Mouse (Mus musculus) testis, adult 2 months (tissue): ENCODE results near the gene Jup. TPM values are rescaled to one million over a fixed set of nuclear protein-coding genes. Genes with fewer than 3 reads are reported as not detected.

Experiments
- H3K27ac ChIP-seq: fragments of 200-500 bp; 2 replicates; pipeline ENCODE4 v1.5.1; 2012; ENCODE audit warnings: low read depth, low read length; ENCODE audit not compliant: control insufficient read depth, insufficient read depth
- H3K27me3 ChIP-seq: fragments of 200-500 bp; 2 replicates; pipeline ENCODE4 v1.6.1; 2012; ENCODE audit warnings: mild to moderate bottlenecking, low read length, moderate library complexity; ENCODE audit not compliant: control insufficient read depth, insufficient read depth
- H3K36me3 ChIP-seq: fragments of 200-500 bp; 2 replicates; pipeline ENCODE4 v1.6.1; 2012; ENCODE audit warnings: mild to moderate bottlenecking, low read length; ENCODE audit not compliant: control insufficient read depth, insufficient read depth
- H3K4me1 ChIP-seq: fragments of 200-500 bp; 2 replicates; pipeline ENCODE4 v1.6.1; 2012; ENCODE audit warnings: low read length; ENCODE audit not compliant: control insufficient read depth, insufficient read depth
- H3K4me3 ChIP-seq: fragments of 200-500 bp; 2 replicates; pipeline ENCODE4 v1.5.1; 2012; ENCODE audit warnings: low read depth, mild to moderate bottlenecking, low read length, moderate library complexity, mixed read lengths; ENCODE audit not compliant: control insufficient read depth
- CTCF ChIP-seq: fragments of 200-500 bp; IDR thresholded peaks from 2 replicates; pipeline ENCODE4 v1.5.1; 2012; ENCODE audit warnings: low read depth, mild to moderate bottlenecking, inconsistent platforms, low read length, moderate library complexity; ENCODE audit not compliant: control insufficient read depth, insufficient read depth, insufficient replicate concordance
- POLR2A ChIP-seq: fragments of 200-500 bp; IDR thresholded peaks from 2 replicates; pipeline ENCODE4 v1.6.1; 2012; ENCODE audit warnings: low read depth, mild to moderate bottlenecking, inconsistent platforms, low read length, moderate library complexity; ENCODE audit not compliant: control insufficient read depth
- polyA plus RNA-seq: library from polyadenylated mRNA; depleted of rRNA; stranded (reverse); fragments of >200 nt; gene quantifications from 2 replicates; pipeline ENCODE4 v1.2.3, GENCODE M21; 2012

The Jup gene
- polyA plus RNA-seq, 1 experiment, result 103 TPM

GRCm38 (mm10) chr11:100432002-100432401, 34.4 kb upstream of the Jup start:
- Histone ChIP-seq H3K27me3 (no peaks in the 10 kb centered on the region), H3K27ac (no peak overlapping the region), H3K4me1 (peaks cover 19% of the 10 kb centered on the region), H3K36me3 (no peaks in the 10 kb centered on the region), H3K4me3 (no peak overlapping the region)
- TF ChIP-seq POLR2A (no peak), CTCF (no peak)

- H3K4me1 ChIP-seq, result peaks cover 23% of the 10 kb centered on the region
- H3K36me3 ChIP-seq, result no peaks in the 10 kb centered on the region
- H3K27me3 ChIP-seq, result no peaks in the 10 kb centered on the region
- peak overlapping the region; percentile 71 for H3K27ac ChIP-seq
- no peak overlapping the region for H3K4me3 ChIP-seq
- TF ChIP-seq CTCF (no peak), POLR2A (no peak)
Observed at GRCm38 (mm10) chr11:100430052-100430451, 32.5 kb upstream of the Jup start.

GRCm38 (mm10) chr11:100428612-100429199, 31.1 kb upstream of the Jup start:
- TF ChIP-seq POLR2A (no peak), CTCF (no peak)
- Histone ChIP-seq H3K4me1 (peaks cover 23% of the 10 kb centered on the region), H3K36me3 (no peaks in the 10 kb centered on the region), H3K27me3 (no peaks in the 10 kb centered on the region), H3K27ac (peak overlapping the region; percentile 87), H3K4me3 (no peak overlapping the region)

- Histone ChIP-seq H3K36me3 (no peaks in the 10 kb centered on the region), H3K27ac (peak overlapping the region; percentile 88), H3K4me3 (no peak overlapping the region), H3K27me3 (no peaks in the 10 kb centered on the region), H3K4me1 (peaks cover 23% of the 10 kb centered on the region)
- no peak for TF ChIP-seq CTCF
- no peak for TF ChIP-seq POLR2A
Observed at GRCm38 (mm10) chr11:100426820-100427219, 29.3 kb upstream of the Jup start.

- TF ChIP-seq POLR2A, result no peak
- peak; percentile 48; the same call in 1 of the 2 replicates for TF ChIP-seq CTCF
- H3K27me3 ChIP-seq, result no peaks in the 10 kb centered on the region
- H3K4me3 ChIP-seq, result no peak overlapping the region
- peaks cover 20% of the 10 kb centered on the region for H3K4me1 ChIP-seq
- peak overlapping the region; percentile 88 for H3K27ac ChIP-seq
- no peaks in the 10 kb centered on the region for H3K36me3 ChIP-seq
Observed at GRCm38 (mm10) chr11:100425851-100426250, 28.3 kb upstream of the Jup start.

GRCm38 (mm10) chr11:100423836-100424235, 26.3 kb upstream of the Jup start:
- Histone ChIP-seq H3K27me3 (no peaks in the 10 kb centered on the region), H3K36me3 (no peaks in the 10 kb centered on the region), H3K4me1 (peaks cover 10% of the 10 kb centered on the region), H3K4me3 (no peak overlapping the region), H3K27ac (no peak overlapping the region)
- no peak for TF ChIP-seq POLR2A
- no peak for TF ChIP-seq CTCF

- H3K4me1 ChIP-seq, result peaks cover 4% of the 10 kb centered on the region
- TF ChIP-seq CTCF (no peak), POLR2A (no peak)
- no peaks in the 10 kb centered on the region for H3K36me3 ChIP-seq
- no peak overlapping the region for H3K27ac ChIP-seq
- no peak overlapping the region for H3K4me3 ChIP-seq
- no peaks in the 10 kb centered on the region for H3K27me3 ChIP-seq
Observed at GRCm38 (mm10) chr11:100421537-100421936, 24.0 kb upstream of the Jup start.
